In the genomic region with DNA sequence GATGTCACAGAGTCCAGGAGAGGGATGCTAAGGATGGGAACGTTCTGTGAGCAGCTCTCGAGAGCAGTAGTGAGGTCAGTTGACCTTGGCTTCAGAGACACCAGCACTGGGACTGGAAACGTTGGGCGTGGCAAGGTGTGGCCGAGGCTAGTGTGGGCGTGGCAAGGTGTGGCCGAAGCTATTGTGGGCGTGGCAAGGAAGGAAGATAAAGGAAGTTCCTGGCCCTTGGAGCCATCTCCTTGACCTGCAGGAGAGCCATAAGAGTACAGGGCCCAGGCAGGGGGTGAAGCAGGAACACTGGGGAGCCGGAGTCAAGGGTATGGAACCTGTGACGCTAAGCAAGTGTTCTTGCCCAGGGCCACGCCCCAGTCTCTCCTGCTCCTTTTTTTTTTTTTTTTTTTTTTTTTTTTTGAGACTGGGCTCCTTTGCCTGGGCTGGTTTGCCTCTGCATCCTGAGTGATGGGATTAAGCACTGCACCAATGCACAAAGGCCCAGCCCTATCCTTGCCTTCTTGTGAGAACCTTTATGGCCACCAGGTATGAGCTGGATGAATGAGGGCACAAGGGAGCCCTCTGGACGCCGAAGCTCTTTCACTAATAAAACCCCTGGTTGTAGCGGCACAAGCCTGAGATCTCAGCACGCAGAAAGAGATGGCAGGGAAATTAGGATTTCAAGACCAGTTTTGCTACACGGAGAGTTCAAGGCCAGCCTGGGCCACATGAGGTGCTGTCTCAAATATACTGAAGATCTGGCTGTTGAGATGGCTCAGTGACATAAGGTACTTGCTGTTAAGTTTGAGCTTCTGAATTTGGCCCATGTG, we compare ENCODE assay signal across 17 mouse cellular contexts. TPM values are rescaled to one million over a fixed set of nuclear protein-coding genes. Genes with fewer than 3 reads are reported as not detected.
A peak's percentile ranks its signal among the peaks of the same experiment; 100 is the strongest.
DNase-seq lines count a peak whose midpoint lies in the region; ATAC-seq lines count a peak whose summit lies in the region.
"Had no signal": no experiment of that assay in that cellular context is flagged by ENCODE, and none has a peak within 500 bp of the region (broad histone marks: within the 10 kb centered on the region; RNA-seq: fewer than 3 reads in every experiment).

No protein-coding gene starts in this region.

- H3K4me1 ChIP-seq in erythroblast, embryonic 14.5 days (ENCODE audit: control insufficient read depth), result peaks cover 21% of the 10 kb centered on the region
- peaks cover 32% of the 10 kb centered on the region for H3K4me1 ChIP-seq in liver, embryonic 13.5 days (replicated peaks)

- H3K9me3 ChIP-seq in erythroblast, embryonic 14.5 days (ENCODE audit: control insufficient read depth, low read length), result peaks cover 13% of the 10 kb centered on the region; the same call in 1 of the 2 replicates
- no peaks in the 10 kb centered on the region for H3K9me3 ChIP-seq in liver, embryonic 13.5 days (replicated peaks)

- ATAC-seq in liver, embryonic 13.5 days (ENCODE audit: low read depth), result no peak
- ATAC-seq: forebrain, embryonic 16.5 days had no signal

- H3K4me2 ChIP-seq in liver, embryonic 13.5 days, result peak overlapping the region; percentile 41

- H3K27me3 ChIP-seq in erythroblast, embryonic 14.5 days (ENCODE audit: control insufficient read depth), result peaks cover 42% of the 10 kb centered on the region
- H3K27me3 ChIP-seq in liver, embryonic 13.5 days, result peaks cover 46% of the 10 kb centered on the region

- H3K4me3 ChIP-seq in erythroblast, embryonic 14.5 days (replicated peaks), result peak overlapping the region; percentile 28
- peak overlapping the region; percentile 8; the same call in 1 of the 2 replicates for H3K4me3 ChIP-seq in liver, embryonic 13.5 days (replicated peaks)

- H3K36me3 ChIP-seq in erythroblast, embryonic 14.5 days (ENCODE audit: control insufficient read depth), result no peaks in the 10 kb centered on the region
- no peaks in the 10 kb centered on the region for H3K36me3 ChIP-seq in liver, embryonic 13.5 days

- WGBS in liver, embryonic 13.5 days (ENCODE audit: insufficient replicate concordance), result 33% methylated on average over 16 of the region's 16 CpGs

- H3K27ac ChIP-seq in liver, embryonic 13.5 days, result no peak overlapping the region

- DNase-seq in 3134 (ENCODE audit: extremely low read depth, insufficient read length, low spot score), result peak; percentile 39
- peak; percentile 91 for DNase-seq in ES-CJ7 (ENCODE audit: low read depth, low spot score)
- DNase-seq in liver, embryonic 13.5 days, result peak; percentile 38
- DNase-seq in left cerebral cortex, adult 9 months (ENCODE audit: low spot score in 2 of 2), result no peak
- DNase-seq in kidney, adult 9 months, result no peak
- DNase-seq in left cerebral cortex, adult 18-20 months (ENCODE audit: low spot score in 2 of 2), result no peak
- DNase-seq: adrenal gland, postnatal 36 days; cerebellum, adult 11-12 months; gastrocnemius, postnatal 10 days; layer of hippocampus, postnatal 36 days had no signal

- no peak overlapping the region for H3K9ac ChIP-seq in liver, embryonic 13.5 days

RNA-seq across cellular contexts. Expression of gene Kdelr3, which starts 3.4 kb away (rescaled TPM):
- polyA plus RNA-seq in erythroblast, embryonic 14.5 days (2012), result not detected in 2 replicates
- 6.2 and 6.4 TPM in 2 replicates for polyA plus RNA-seq in liver, embryonic 13.5 days (2015; fragmentation: Nextera tagmentation; extraction: Ambion mirVana)
- under 1 TPM; 0.35 to 0.63 TPM for total RNA-seq in left cerebral cortex, adult 18-20 months (2021)
- total RNA-seq: common myeloid progenitor, adult 5-6 weeks had no signal

RNA-seq across cellular contexts. Expression of gene Kcnj4, which starts 14.6 kb away (rescaled TPM):
- not detected in 2 replicates for polyA plus RNA-seq in erythroblast, embryonic 14.5 days (2012)
- polyA plus RNA-seq in liver, embryonic 13.5 days (2015; fragmentation: Nextera tagmentation; extraction: Ambion mirVana), result not detected in 2 replicates
- total RNA-seq in left cerebral cortex, adult 18-20 months (2021), result 100 to 1,000 TPM; 184 TPM
- total RNA-seq: common myeloid progenitor, adult 5-6 weeks; liver, adult 2 months had no signal
- polyA plus RNA-seq: hindbrain, embryonic 11.5 days; liver, adult 2 months; neural tube, embryonic 14.5 days; small intestine, adult 2 months had no signal

RNA-seq across cellular contexts. Expression of gene Ddx17, which starts 26.9 kb away (rescaled TPM):
- polyA plus RNA-seq in erythroblast, embryonic 14.5 days (2012), result 1.6 and 2.4 TPM in 2 replicates
- polyA plus RNA-seq in liver, embryonic 13.5 days (2015; fragmentation: Nextera tagmentation; extraction: Ambion mirVana), result 12.1 and 12.6 TPM in 2 replicates
- 100 to 1,000 TPM; 304 to 309 TPM for total RNA-seq in left cerebral cortex, adult 18-20 months (2021)

Comparison
In these comparisons a context has a peak if more than half of its experiments do, and no peak if none do; other contexts are left out.
1. DNase-seq: peak in 3134 (single experiment), ES-CJ7 (single experiment) and liver, embryonic 13.5 days (single experiment); none in left cerebral cortex, adult 9 months (0 of 2), kidney, adult 9 months (single experiment) and left cerebral cortex, adult 18-20 months (0 of 2).